Mouse (Mus musculus): ENCODE results near the gene Clec11a.

DNA sequence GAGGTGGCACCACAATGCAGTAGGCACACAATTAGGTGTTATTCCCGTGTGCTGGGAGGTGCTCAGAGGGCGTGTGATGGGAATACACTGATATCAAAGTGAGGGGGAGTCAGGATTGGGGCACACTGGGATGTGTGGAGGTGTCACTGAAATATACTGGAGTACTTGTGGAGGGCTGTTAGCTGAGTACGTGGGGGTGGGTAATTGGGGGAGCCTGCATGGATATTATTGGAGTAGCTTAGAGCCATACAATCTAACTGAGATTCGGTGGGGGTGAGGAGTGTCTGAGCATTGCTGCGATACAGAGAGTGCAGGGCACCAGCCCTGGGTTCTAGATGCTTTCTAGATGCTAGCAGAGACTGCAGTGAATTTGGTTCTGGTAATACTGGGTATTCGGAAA lies 33.5 kb upstream of the Clec11a start:
- TF ChIP-seq POLR2A (IDR thresholded peaks at IDR 0.05; ENCODE audit: insufficient read depth, low read length): no peak
- TF ChIP-seq CTCF (IDR thresholded peaks at IDR 0.05; ENCODE audit: low read depth, low read length): no peak
- TF ChIP-seq EP300 (IDR thresholded peaks at IDR 0.05; ENCODE audit: insufficient read depth, low read depth, low read length): no peak

Measured in ES-Bruce4 (cell line).